Mouse (Mus musculus): Measurements from ENCODE around the gene Rims1.

Rims1 gene

DNA sequence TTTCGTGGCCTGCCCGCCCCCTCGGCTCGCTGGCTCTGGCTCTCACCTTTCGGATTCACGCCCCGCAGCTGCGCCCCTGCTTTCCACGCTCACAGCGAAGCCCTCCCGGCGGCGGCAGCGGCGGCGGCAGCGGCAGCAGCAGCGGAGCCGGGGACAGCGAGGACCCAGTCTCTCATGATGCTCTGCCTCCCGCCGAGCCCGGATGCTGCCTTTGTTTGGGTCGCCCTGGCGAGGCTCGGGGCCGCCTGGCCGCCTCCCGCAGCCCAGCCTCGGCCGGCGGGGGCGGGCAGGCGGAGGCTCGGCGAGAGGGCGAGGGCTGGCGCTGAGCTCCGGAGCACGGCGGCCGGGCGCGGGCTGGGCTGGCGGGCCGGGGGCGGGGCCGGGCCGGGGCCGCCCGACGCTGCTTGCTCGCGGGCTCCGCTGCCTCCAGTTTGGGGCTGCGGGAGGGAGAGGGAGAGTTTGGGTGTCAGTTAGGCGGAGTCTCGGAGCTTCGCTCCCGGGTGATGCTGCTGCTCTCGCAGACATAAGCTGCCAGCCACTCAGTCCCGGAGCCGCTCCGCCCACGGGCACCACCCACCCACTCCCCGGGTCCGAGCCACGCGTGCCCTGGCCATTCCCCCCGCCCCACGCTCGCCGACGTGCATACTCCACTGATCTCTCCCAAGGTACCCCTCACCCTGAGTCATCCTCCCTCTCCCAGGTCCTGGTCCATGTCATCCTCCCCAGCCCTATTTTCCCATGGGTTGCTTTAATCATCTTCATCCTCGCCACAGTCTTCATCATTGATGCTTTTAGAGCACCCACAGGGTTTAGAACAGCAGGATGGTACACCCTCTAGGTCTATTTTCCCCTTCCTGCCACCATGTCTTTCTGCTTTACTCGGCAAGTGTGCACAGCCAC, at the start of gene Rims1:
Rims1 (minus strand) TSS at position 269 of the 900 bp plus-strand sequence.
- DNase-seq (ENCODE audit: low read depth, low spot score) = peak; percentile 1

DNA sequence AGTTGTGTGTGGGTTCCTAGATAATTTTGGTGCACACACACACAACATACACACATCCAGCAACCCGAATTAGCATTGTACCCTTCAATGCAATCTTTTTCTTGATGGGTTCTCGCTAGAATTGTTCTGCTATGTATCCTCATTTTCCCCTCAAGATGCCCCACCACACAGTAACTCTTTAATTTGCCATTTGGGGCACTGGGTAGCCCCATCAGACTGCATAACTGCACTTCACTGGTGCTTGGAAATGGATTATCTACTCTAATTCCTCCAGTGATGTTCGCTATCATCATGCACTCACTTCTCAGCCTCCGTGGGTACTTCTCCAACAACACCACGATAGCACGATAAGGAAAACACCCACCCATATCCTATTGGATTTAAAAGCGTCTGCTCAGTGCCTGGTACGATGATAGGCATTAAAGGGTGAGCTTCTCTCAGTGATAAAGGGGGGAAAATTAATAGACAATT, 867 bp upstream of the Rims1 start:
- DNase-seq (ENCODE audit: low read depth, low spot score) = no peak

DNA sequence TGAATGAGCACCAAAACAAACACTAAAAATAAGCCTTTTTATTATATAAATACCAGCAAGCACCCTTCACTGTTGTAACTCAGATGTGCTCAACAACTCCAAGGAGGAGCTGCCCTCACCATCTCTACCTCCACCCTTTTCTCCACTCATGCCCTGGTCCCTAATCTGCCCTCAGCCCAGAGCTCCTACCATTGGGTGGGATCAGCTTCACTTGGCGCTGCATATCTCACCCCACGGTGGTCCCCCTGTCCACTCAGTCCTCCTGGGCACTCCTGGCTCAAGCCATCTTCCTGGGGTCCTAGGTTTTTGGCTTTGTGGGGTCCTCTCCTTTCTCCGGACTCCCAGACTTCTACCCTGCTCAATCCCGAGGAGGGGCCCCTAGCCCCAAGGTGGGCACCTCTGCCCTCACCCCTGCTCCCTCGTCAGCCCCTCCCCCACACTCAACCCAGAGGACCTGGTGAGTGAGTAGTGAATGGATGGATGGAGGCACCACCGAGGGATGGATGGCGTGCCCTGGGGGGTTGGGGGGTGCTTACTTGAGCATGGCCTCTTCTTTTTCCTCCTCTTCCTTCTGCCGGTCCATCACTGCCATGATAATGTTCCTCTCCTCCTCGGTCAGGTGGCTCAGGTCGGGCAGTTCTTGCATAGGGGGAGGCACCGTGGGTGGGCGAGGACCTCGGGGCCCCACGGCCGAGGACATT, 619 bp downstream of the Rims1 start:
- DNase-seq (ENCODE audit: low read depth, low spot score) = no peak

DNA sequence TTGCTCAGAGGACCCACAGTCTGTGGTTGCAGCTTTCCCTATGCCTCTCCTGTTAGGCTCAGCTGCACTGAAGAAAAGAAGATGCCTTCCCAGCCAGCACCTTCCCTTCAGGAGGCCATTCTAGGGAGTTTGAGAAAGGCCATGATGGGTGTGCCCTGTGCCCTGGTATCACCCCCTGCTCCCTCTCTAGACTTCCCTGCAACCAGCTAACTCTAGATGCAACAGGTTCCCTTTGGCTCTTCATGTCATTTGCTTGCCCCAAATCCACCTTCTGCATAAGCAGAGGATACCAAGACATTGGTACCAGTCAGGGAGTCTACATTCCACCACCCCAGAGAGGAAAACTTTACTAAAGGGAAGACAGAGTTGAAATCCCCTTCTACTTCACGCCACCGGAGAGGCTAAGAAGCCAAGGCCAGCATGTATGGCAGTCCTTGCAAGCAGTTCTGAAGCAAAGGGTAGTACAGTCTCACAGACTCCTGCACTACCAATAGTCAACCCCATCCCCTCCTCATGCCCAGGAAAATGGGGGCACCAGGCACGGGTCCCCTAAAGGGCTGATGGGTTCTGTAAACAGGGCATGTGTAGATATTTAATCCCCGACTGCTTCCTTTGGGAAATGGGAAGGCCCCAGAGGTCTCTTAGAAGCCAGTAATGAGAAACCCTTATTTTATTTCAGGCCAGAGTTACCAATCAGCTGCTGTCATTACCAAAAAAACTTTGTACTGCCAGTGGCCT, 1.5 kb downstream of the Rims1 start:
- no peak for DNase-seq (ENCODE audit: low read depth, low spot score)

GRCm38 (mm10) chr1:22803471-22803870, 2.3 kb downstream of the Rims1 start:
- DNase-seq (ENCODE audit: low read depth, low spot score) = no peak

DNA sequence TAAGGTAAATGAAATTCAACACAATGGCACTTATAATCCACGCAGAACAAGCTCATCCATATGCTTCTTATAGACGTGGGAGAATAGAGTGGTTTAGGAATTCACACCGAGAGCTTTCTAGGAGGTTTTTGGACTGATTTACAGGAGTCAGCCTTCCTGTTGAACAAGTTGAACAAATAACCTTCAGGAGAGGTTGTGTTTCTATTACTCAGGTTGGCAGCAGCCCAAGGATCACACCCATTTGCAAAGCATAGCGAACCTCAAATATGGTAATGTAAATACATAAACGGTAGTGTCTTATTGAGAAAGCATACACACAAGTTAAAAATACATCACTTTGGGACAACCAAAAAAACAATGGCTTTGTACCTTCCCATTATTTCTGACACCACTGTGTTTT, 5.5 kb downstream of the Rims1 start:
- DNase-seq (ENCODE audit: low read depth, low spot score) = no peak

GRCm38 (mm10) chr1:22797091-22797490, 8.7 kb downstream of the Rims1 start:
- DNase-seq (ENCODE audit: low read depth, low spot score) = no peak

- DNase-seq (ENCODE audit: low read depth, low spot score) = no peak
Measured at GRCm38 (mm10) chr1:22789391-22789909, 16.3 kb downstream of the Rims1 start.

GRCm38 (mm10) chr1:22787616-22788015, 18.2 kb downstream of the Rims1 start:
- DNase-seq (ENCODE audit: low read depth, low spot score) = no peak

GRCm38 (mm10) chr1:22770530-22771254, 35.1 kb downstream of the Rims1 start:
- DNase-seq (ENCODE audit: low read depth, low spot score) = no peak

GRCm38 (mm10) chr1:22763376-22763775, 42.4 kb downstream of the Rims1 start:
- DNase-seq (ENCODE audit: low read depth, low spot score) = no peak

- DNase-seq (ENCODE audit: low read depth, low spot score) = no peak
Measured at GRCm38 (mm10) chr1:22762780-22763179, 43.0 kb downstream of the Rims1 start.

GRCm38 (mm10) chr1:22750536-22750935, 55.3 kb downstream of the Rims1 start:
- no peak for DNase-seq (ENCODE audit: low read depth, low spot score)

- no peak for DNase-seq (ENCODE audit: low read depth, low spot score)
Measured at GRCm38 (mm10) chr1:22744655-22745054, 61.1 kb downstream of the Rims1 start.

DNA sequence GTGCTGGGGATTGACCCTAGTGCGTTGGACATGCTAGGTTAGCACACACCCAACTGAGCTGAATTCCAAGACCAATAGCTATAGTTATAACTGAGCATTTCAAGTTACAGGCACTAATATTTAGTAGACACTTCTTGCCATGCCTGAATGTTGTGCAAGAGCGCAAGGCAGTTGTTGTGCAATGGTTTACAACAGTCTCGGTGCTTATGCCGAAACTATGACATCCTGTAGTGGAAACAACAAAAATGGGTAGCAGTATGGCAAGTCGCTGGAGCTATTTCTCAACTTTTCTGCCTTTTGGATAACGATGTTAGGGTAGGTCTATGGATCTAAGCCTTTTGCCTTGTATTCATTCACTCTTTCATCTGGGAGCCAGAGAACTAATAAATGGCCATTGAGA, 68.3 kb downstream of the Rims1 start:
- DNase-seq (ENCODE audit: low read depth, low spot score) = no peak

DNA sequence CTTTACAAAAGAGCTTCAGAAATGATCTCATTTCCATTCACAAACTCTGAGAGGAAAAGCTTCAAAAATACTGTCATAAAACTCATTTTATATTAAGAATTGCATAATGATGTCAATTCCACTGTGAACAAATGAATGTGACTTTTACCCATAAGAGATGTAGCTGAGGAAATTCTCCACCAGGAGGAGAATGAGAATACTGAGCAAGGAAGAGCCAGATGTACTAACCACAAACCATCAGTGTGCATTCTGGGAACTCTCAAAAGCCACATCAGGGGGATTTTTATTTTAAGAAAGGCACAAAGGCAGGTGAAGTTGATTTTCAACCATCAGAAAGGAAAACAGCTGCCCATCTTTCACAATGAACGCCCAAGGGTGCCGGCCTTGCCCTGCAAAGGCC, 71.4 kb downstream of the Rims1 start:
- DNase-seq (ENCODE audit: low read depth, low spot score) = no peak

- DNase-seq (ENCODE audit: low read depth, low spot score) = no peak
Measured at GRCm38 (mm10) chr1:22733281-22733680, 72.5 kb downstream of the Rims1 start.

DNA sequence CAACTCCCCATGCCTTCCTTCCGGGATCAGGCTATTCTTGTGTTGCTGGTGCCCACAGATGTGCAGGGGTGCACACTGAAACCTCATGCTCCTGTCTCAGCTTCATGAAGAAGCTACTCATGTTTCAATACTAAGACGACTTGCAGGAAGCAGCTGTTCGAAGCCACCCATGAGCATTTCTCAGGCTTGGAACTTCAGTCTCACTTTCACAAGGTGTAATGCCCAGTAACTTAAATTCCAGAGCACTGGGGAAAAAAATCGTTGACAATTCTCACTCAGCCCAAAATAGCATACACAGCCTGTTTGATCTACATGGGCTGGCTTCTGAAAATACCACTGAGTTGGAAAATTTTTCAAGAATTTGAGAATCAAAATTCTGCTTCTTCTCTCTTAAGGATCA, 77.6 kb downstream of the Rims1 start:
- no peak for DNase-seq (ENCODE audit: low read depth, low spot score)

- no peak for DNase-seq (ENCODE audit: low read depth, low spot score)
Measured at GRCm38 (mm10) chr1:22721706-22722105, 84.1 kb downstream of the Rims1 start.

DNA sequence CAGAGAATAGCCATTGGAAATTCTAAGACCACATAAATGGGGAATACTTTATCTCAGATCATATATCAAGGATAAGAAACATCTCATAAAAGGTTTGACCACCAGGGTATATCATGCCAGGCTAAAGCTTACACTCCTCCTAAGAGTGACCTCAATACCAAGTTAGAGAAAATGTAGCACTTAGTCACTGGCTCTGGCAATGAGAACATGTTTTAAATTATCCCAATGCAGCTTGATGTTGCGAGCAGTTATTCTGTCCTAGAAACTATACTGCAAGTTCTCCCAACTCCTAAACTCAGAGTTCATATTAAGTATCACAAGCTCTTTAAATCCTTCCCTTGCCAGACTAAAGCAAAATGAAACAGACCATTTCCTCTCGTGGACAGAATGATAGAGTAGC, 85.1 kb downstream of the Rims1 start:
- DNase-seq (ENCODE audit: low read depth, low spot score) = no peak

GRCm38 (mm10) chr1:22709461-22709860, 96.3 kb downstream of the Rims1 start:
- DNase-seq (ENCODE audit: low read depth, low spot score) = no peak
